Mouse (Mus musculus) hindbrain, embryonic 16.5 days (tissue): ENCODE results near the gene Dnah8. TPM values are rescaled to one million over a fixed set of nuclear protein-coding genes. Genes with fewer than 3 reads are reported as not detected.

Experiments used
- ATAC-seq: fragments of 200-750 bp; cut with Nextera tagmentation; 2 replicates; pipeline ENCODE4 v1.8.0; 2017; ENCODE audit warnings: moderate TSS enrichment, moderate library complexity
- H3K27ac ChIP-seq: fragments of 300-500 bp; sonication (generic); 2 replicates; pipeline ENCODE4 v1.5.1; 2014; ENCODE audit warnings: low read depth, mild to moderate bottlenecking, control low read depth, low read length, moderate library complexity
- H3K27me3 ChIP-seq: fragments of 300-500 bp; sonication (generic); replicated peaks from 2 replicates; pipeline ENCODE4 v1.6.1; 2014; ENCODE audit warnings: low read length; ENCODE audit not compliant: control insufficient read depth, insufficient read depth
- H3K36me3 ChIP-seq: fragments of 300-500 bp; sonication (generic); 2 replicates; pipeline ENCODE4 v1.6.1; 2014; ENCODE audit warnings: mild to moderate bottlenecking, low read length, moderate library complexity, mixed read lengths; ENCODE audit not compliant: control insufficient read depth, insufficient read depth
- H3K4me1 ChIP-seq: fragments of 300-500 bp; sonication (generic); 2 replicates; pipeline ENCODE4 v1.6.1; 2014; ENCODE audit warnings: low read depth, low read length; ENCODE audit not compliant: control insufficient read depth, insufficient read depth
- H3K4me2 ChIP-seq: fragments of 300-500 bp; sonication (generic); 2 replicates; pipeline ENCODE4 v1.6.1; 2014; ENCODE audit warnings: mild to moderate bottlenecking, low read length, control low read depth, moderate library complexity
- H3K4me3 ChIP-seq: fragments of 300-500 bp; sonication (generic); 2 replicates; pipeline ENCODE4 v1.5.1; 2014; ENCODE audit warnings: mild to moderate bottlenecking, low read length, control low read depth, moderate library complexity
- H3K9ac ChIP-seq: fragments of 300-500 bp; sonication (generic); 2 replicates; pipeline ENCODE4 v1.6.1; 2014; ENCODE audit warnings: low read depth, mild to moderate bottlenecking, control low read depth, low read length, moderate library complexity
- H3K9me3 ChIP-seq: fragments of 300-500 bp; sonication (generic); 2 replicates; pipeline ENCODE4 v1.6.1; 2014; ENCODE audit warnings: mild to moderate bottlenecking, low read length, moderate library complexity; ENCODE audit not compliant: control insufficient read depth
- WGBS: fragments of 180-500 bp; shearing (Covaris S2); extraction: QIAGEN DNeasy Blood & Tissue Kit; methylation state at CpG from one replicate; pipeline ENCODE4 v1.1.7; 2014; 5-methylcytosine and 5-hydroxymethylcytosine counted together
- polyA plus RNA-seq: library from polyadenylated mRNA; unstranded; fragments of >200 nt; fragmentation: Nextera tagmentation; extraction: Ambion mirVana; gene quantifications from 2 replicates; pipeline ENCODE4 v1.2.1, GENCODE M21; 2015

Dnah8 gene
- polyA plus RNA-seq, 1 experiment from 2014 or later, result 1.7 TPM

- Histone ChIP-seq H3K4me2 (no peak overlapping the region), H3K36me3 (no peaks in the 10 kb centered on the region), H3K27ac (no peak overlapping the region), H3K9ac (no peak overlapping the region), H3K4me1 (no peaks in the 10 kb centered on the region), H3K9me3 (no peaks in the 10 kb centered on the region), H3K4me3 (no peak overlapping the region), H3K27me3 (no peaks in the 10 kb centered on the region)
- WGBS, result 65% methylated on average over 15 of the region's 15 CpGs
- no peak for ATAC-seq
Observed at GRCm38 (mm10) chr17:30874276-30874675, 250.1 kb downstream of the Dnah8 start.

DNA sequence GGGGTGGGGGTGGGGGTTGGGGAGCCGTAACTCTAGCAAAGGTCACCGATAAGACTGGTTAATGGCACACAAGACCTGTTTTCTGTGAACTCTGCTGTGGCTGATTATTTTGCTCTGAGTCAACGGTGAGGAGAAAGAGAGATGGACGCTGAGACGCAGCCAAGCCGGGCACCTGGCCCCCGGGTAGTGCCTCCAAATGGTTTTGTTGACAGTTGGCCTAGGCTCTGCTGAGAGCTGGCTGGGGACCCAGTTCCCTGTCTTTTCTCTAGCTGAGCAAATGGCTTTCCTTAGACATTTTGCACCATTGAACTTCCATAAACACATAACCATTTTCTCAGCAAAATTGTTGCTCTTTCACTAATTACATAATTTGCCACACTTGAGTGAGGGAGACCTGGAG is 253.3 kb downstream of the Dnah8 start:
- WGBS, result 70% methylated on average over 7 of the region's 7 CpGs
- Histone ChIP-seq H3K9ac (no peak overlapping the region), H3K9me3 (no peaks in the 10 kb centered on the region), H3K27ac (no peak overlapping the region), H3K27me3 (no peaks in the 10 kb centered on the region), H3K4me1 (no peaks in the 10 kb centered on the region; the same call in none of the 2 replicates), H3K36me3 (no peaks in the 10 kb centered on the region), H3K4me2 (no peak overlapping the region), H3K4me3 (no peak overlapping the region)
- ATAC-seq, result no peak

GRCm38 (mm10) chr17:30878626-30879025 is 254.5 kb downstream of the Dnah8 start:
- H3K4me1 ChIP-seq, result no peaks in the 10 kb centered on the region; the same call in none of the 2 replicates
- H3K27me3 ChIP-seq, result no peaks in the 10 kb centered on the region
- H3K9me3 ChIP-seq, result no peaks in the 10 kb centered on the region
- H3K36me3 ChIP-seq, result no peaks in the 10 kb centered on the region
- no peak overlapping the region for H3K9ac ChIP-seq
- WGBS, result 30% methylated on average over 6 of the region's 6 CpGs
- no peak overlapping the region for H3K4me2 ChIP-seq
- H3K4me3 ChIP-seq, result no peak overlapping the region
- no peak for ATAC-seq
- H3K27ac ChIP-seq, result no peak overlapping the region

DNA sequence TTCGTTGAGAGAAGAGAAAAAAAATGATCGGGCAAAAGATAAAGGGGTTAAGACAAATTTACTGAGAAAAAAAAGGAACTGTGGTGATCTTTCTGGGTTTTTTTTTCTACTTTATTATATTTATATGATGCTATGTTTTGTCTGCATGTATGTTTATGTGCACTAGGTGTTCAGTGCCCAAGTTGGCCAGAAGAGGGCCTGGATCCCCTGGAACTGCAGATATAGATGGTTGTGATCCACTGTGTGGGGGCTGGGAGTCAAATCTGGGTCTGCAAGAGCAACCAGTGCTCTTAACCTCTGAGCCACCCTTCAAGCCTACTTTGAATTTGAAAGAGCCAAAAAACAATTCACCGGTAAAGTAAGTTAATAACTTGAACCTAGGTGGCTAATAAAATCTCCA is 256.2 kb downstream of the Dnah8 start:
- H3K9ac ChIP-seq, result no peak overlapping the region
- no peak for ATAC-seq
- no peaks in the 10 kb centered on the region for H3K9me3 ChIP-seq
- no peaks in the 10 kb centered on the region for H3K27me3 ChIP-seq
- no peak overlapping the region for H3K4me3 ChIP-seq
- H3K27ac ChIP-seq, result no peak overlapping the region
- H3K4me2 ChIP-seq, result no peak overlapping the region
- WGBS, result 83% methylated on average over 3 of the region's 3 CpGs
- H3K36me3 ChIP-seq, result no peaks in the 10 kb centered on the region
- no peaks in the 10 kb centered on the region; the same call in none of the 2 replicates for H3K4me1 ChIP-seq

DNA sequence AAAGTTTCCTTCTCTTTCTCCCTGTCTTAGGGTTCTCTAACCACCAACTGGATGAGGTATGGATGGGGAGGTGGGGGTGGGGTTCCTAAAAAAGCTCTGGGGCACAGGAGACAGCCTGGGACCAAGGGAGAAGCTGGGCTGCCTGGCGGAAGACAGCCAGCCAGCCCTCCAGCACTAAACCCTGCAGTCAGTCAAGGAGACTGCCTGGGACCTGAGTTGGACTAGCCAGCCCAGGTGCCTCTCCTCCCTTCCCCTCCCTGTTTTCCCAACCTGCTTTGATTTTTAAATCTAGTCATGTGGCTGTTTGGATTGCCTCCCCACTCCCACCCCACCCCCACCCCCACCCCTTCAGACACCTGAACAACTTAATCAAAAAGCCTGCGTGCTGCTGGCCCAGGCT is 256.8 kb downstream of the Dnah8 start:
- ATAC-seq, result no peak
- H3K9me3 ChIP-seq, result no peaks in the 10 kb centered on the region
- 74% methylated on average over 2 of the region's 2 CpGs for WGBS
- H3K27me3 ChIP-seq, result no peaks in the 10 kb centered on the region
- no peak overlapping the region for H3K27ac ChIP-seq
- H3K36me3 ChIP-seq, result no peaks in the 10 kb centered on the region
- H3K4me2 ChIP-seq, result no peak overlapping the region
- no peak overlapping the region for H3K9ac ChIP-seq
- no peak overlapping the region for H3K4me3 ChIP-seq
- no peaks in the 10 kb centered on the region; the same call in none of the 2 replicates for H3K4me1 ChIP-seq

GRCm38 (mm10) chr17:30882206-30882605 is 258.1 kb downstream of the Dnah8 start:
- no peak overlapping the region for H3K9ac ChIP-seq
- peak overlapping the region; percentile 13; the same call in 1 of the 2 replicates for H3K4me2 ChIP-seq
- no peak overlapping the region for H3K27ac ChIP-seq
- no peaks in the 10 kb centered on the region for H3K9me3 ChIP-seq
- no peaks in the 10 kb centered on the region for H3K36me3 ChIP-seq
- no peak overlapping the region for H3K4me3 ChIP-seq
- H3K4me1 ChIP-seq, result no peaks in the 10 kb centered on the region; the same call in none of the 2 replicates
- H3K27me3 ChIP-seq, result no peaks in the 10 kb centered on the region
- WGBS, result under 1% methylated on average over 6 of the region's 6 CpGs
- ATAC-seq, result no peak

GRCm38 (mm10) chr17:30883534-30883933 is 259.4 kb downstream of the Dnah8 start:
- H3K27me3 ChIP-seq, result no peaks in the 10 kb centered on the region
- no peak for ATAC-seq
- H3K4me1 ChIP-seq, result no peaks in the 10 kb centered on the region; the same call in none of the 2 replicates
- no peak overlapping the region for H3K9ac ChIP-seq
- no peaks in the 10 kb centered on the region for H3K9me3 ChIP-seq
- 78% methylated on average over 8 of the region's 8 CpGs for WGBS
- H3K4me3 ChIP-seq, result no peak overlapping the region
- H3K4me2 ChIP-seq, result no peak overlapping the region
- H3K36me3 ChIP-seq, result no peaks in the 10 kb centered on the region
- no peak overlapping the region for H3K27ac ChIP-seq

DNA sequence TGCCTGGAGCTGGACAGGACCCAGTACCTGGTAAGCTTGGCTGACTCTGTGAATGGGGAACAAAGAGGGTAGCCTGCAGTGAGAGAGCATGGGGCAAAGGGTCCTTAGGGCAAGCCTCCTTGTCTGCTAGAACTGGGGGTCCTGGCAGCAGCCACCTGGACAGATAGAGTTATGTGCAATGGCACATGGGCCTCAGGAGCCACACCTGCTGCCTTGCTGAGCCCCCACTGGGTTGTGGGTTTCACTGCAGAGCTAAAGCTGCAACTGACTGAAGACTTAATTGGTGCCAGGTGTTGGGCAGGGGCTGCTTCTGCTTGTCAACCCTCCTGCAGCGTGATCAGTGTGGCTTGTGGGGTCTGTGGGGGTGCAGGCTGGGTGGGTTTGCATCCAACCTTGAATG is 267.9 kb downstream of the Dnah8 start:
- H3K27me3 ChIP-seq, result no peaks in the 10 kb centered on the region
- no peak overlapping the region for H3K9ac ChIP-seq
- no peak overlapping the region for H3K4me2 ChIP-seq
- no peaks in the 10 kb centered on the region for H3K9me3 ChIP-seq
- 21% methylated on average over 1 of the region's 1 CpGs for WGBS
- H3K36me3 ChIP-seq, result no peaks in the 10 kb centered on the region
- ATAC-seq, result no peak
- no peak overlapping the region for H3K4me3 ChIP-seq
- H3K27ac ChIP-seq, result no peak overlapping the region
- no peaks in the 10 kb centered on the region for H3K4me1 ChIP-seq

GRCm38 (mm10) chr17:30892730-30893129 is 268.6 kb downstream of the Dnah8 start:
- no peaks in the 10 kb centered on the region for H3K36me3 ChIP-seq
- no peak overlapping the region for H3K4me3 ChIP-seq
- ATAC-seq, result no peak
- H3K27ac ChIP-seq, result no peak overlapping the region
- H3K4me2 ChIP-seq, result no peak overlapping the region
- H3K27me3 ChIP-seq, result no peaks in the 10 kb centered on the region
- H3K9me3 ChIP-seq, result no peaks in the 10 kb centered on the region
- H3K4me1 ChIP-seq, result no peaks in the 10 kb centered on the region
- H3K9ac ChIP-seq, result no peak overlapping the region
- WGBS, result 49% methylated on average over 2 of the region's 2 CpGs

DNA sequence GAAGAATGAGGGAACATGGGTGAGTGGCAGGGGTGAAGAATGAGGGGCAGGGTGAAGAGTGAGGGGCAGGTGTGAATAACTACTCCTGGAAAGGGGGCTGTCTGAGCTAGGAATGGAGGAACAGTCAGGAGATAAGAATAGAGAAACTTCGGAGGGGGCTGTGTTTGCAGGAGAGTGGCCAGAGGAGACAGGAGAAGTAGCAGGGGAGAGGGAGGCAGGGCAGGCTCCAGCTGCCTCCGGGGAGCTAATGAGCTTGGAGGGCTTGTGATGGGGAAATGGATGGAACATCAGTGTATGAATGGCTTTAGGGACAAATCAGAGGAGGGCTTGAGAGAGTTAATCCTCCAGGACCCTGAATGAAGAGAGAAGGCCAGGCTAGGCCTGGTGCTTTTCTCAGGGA is 272.9 kb downstream of the Dnah8 start:
- Histone ChIP-seq H3K27me3 (peaks cover 15% of the 10 kb centered on the region), H3K9me3 (no peaks in the 10 kb centered on the region), H3K4me3 (no peak overlapping the region), H3K9ac (no peak overlapping the region), H3K27ac (no peak overlapping the region), H3K4me2 (no peak overlapping the region), H3K4me1 (peaks cover 7% of the 10 kb centered on the region), H3K36me3 (no peaks in the 10 kb centered on the region)
- ATAC-seq, result no peak
- WGBS, result 37% methylated on average over 2 of the region's 2 CpGs
